Mouse (Mus musculus) liver, postnatal 0 days (tissue): ENCODE data around the gene Ccnd3. TPM values are rescaled to one million over a fixed set of nuclear protein-coding genes. Genes with fewer than 3 reads are reported as not detected.

Source experiments
- ATAC-seq: fragments of 200-750 bp; cut with Nextera tagmentation; 2 replicates; pipeline ENCODE4 v1.8.0; 2017; ENCODE audit warnings: mild to moderate bottlenecking, moderate library complexity
- DNase-seq: peaks from one replicate; pipeline ENCODE4 v3.0.0-alpha.2; 2016
- H3K27ac ChIP-seq: fragments of 300-500 bp; sonication (generic); 2 replicates; pipeline ENCODE4 v1.5.1; 2014; ENCODE audit warnings: antibody characterized with exemption, moderate library complexity, mild to moderate bottlenecking, low read depth
- H3K27me3 ChIP-seq: fragments of 300-500 bp; sonication (generic); 2 replicates; pipeline ENCODE4 v1.6.1; 2014; ENCODE audit warnings: low read length, control low read depth, mixed read lengths; ENCODE audit not compliant: insufficient read depth
- H3K36me3 ChIP-seq: fragments of 300-500 bp; sonication (generic); replicated peaks from 2 replicates; pipeline ENCODE4 v1.6.1; 2014; ENCODE audit warnings: mild to moderate bottlenecking, control low read depth, low read length, moderate library complexity, mixed read lengths; ENCODE audit not compliant: insufficient read depth
- H3K4me1 ChIP-seq: fragments of 300-500 bp; sonication (generic); 2 replicates; pipeline ENCODE4 v1.6.1; 2014; ENCODE audit warnings: antibody characterized with exemption, mild to moderate bottlenecking, control low read depth; ENCODE audit not compliant: insufficient read depth
- H3K4me2 ChIP-seq: fragments of 300-500 bp; sonication (generic); 2 replicates; pipeline ENCODE4 v1.6.1; 2014; ENCODE audit warnings: low read depth, mild to moderate bottlenecking, low read length, moderate library complexity, mixed read lengths
- H3K4me3 ChIP-seq: fragments of 300-500 bp; sonication (generic); 2 replicates; pipeline ENCODE4 v1.5.1; 2014; ENCODE audit warnings: low read depth, low read length
- H3K9ac ChIP-seq: fragments of 300-500 bp; sonication (generic); replicated peaks from 2 replicates; pipeline ENCODE4 v1.6.1; 2014; ENCODE audit warnings: mild to moderate bottlenecking, moderate library complexity
- H3K9me3 ChIP-seq: fragments of 300-500 bp; sonication (generic); 2 replicates; pipeline ENCODE4 v1.6.1; 2016; ENCODE audit warnings: mild to moderate bottlenecking, control low read depth, low read length, mixed read lengths
- CTCF ChIP-seq: sonication (generic); IDR thresholded peaks from 2 replicates; pipeline ENCODE4 v1.5.1; 2016; ENCODE audit warnings: antibody characterized with exemption, low read depth
- EP300 ChIP-seq: IDR thresholded peaks from 2 replicates; pipeline ENCODE4 v1.6.1; 2016; ENCODE audit warnings: antibody characterized with exemption, low read depth, mild to moderate bottlenecking
- WGBS: fragments of 180-500 bp; shearing (Covaris S2); extraction: QIAGEN DNeasy Blood & Tissue Kit; methylation state at CpG from one replicate; pipeline ENCODE4 v1.1.7; 2014; ENCODE audit not compliant: insufficient replicate concordance; 5-methylcytosine and 5-hydroxymethylcytosine counted together
- polyA plus RNA-seq: library from polyadenylated mRNA; unstranded; fragments of >200 nt; fragmentation: Nextera tagmentation; extraction: Ambion mirVana; gene quantifications from 2 replicates; pipeline ENCODE4 v1.2.1, GENCODE M21; 2015

Ccnd3 gene
- polyA plus RNA-seq, 1 experiment from 2014 or later = 249 TPM

GRCm38 (mm10) chr17:47578655-47579054 is 73.8 kb downstream of the Ccnd3 start:
- Histone ChIP-seq H3K9ac (no peak overlapping the region), H3K4me2 (no peak overlapping the region; the same call in 1 of the 2 replicates)

GRCm38 (mm10) chr17:47580962-47581361 is 76.1 kb downstream of the Ccnd3 start:
- H3K27me3 ChIP-seq = no peaks in the 10 kb centered on the region
- H3K4me1 ChIP-seq = peaks cover 6% of the 10 kb centered on the region
- H3K4me2 ChIP-seq = no peak overlapping the region
- peaks cover 13% of the 10 kb centered on the region for H3K36me3 ChIP-seq
- H3K9ac ChIP-seq = no peak overlapping the region
- TF ChIP-seq CTCF (no peak), EP300 (no peak)
- H3K4me3 ChIP-seq = no peak overlapping the region
- ATAC-seq = no peak
- DNase-seq = no peak
- WGBS = 92% methylated on average over 4 of the region's 4 CpGs
- no peak overlapping the region for H3K27ac ChIP-seq
- no peaks in the 10 kb centered on the region for H3K9me3 ChIP-seq

More at GRCm38 (mm10) chr17:47578655-47579054, 73.8 kb downstream of the Ccnd3 start:
- Histone ChIP-seq H3K4me1 (peaks cover 6% of the 10 kb centered on the region), H3K36me3 (peaks cover 13% of the 10 kb centered on the region), H3K27me3 (no peaks in the 10 kb centered on the region), H3K4me3 (no peak overlapping the region), H3K9me3 (no peaks in the 10 kb centered on the region), H3K27ac (0 out of 2 replicates have a peak overlapping the region, but pooled peaks have one; percentile 42)
- 66% methylated on average over 6 of the region's 6 CpGs for WGBS
- peak; percentile 96 for TF ChIP-seq EP300
- no peak for TF ChIP-seq CTCF
- ATAC-seq (peak; percentile 70), DNase-seq (no peak)

- 69% methylated on average over 8 of the region's 8 CpGs for WGBS
Measured at GRCm38 (mm10) chr17:47588517-47588916, 83.7 kb downstream of the Ccnd3 start.

GRCm38 (mm10) chr17:47591073-47591472 is 86.2 kb downstream of the Ccnd3 start:
- no peak overlapping the region for H3K9ac ChIP-seq
- H3K9me3 ChIP-seq = no peaks in the 10 kb centered on the region
- no peak overlapping the region for H3K4me2 ChIP-seq
- DNase-seq (no peak), ATAC-seq (no peak)
- 0 out of 2 replicates have a peak, but pooled peaks cover 8% of the 10 kb centered on the region for H3K36me3 ChIP-seq
- no peaks in the 10 kb centered on the region for H3K27me3 ChIP-seq
- 35% methylated on average over 3 of the region's 3 CpGs for WGBS
- no peak overlapping the region for H3K27ac ChIP-seq
- H3K4me3 ChIP-seq = no peak overlapping the region
- peaks cover 18% of the 10 kb centered on the region for H3K4me1 ChIP-seq
- TF ChIP-seq CTCF = no peak
- TF ChIP-seq EP300 = peak; percentile 39; the same call in 1 of the 2 replicates

More at GRCm38 (mm10) chr17:47588517-47588916, 83.7 kb downstream of the Ccnd3 start:
- H3K9ac ChIP-seq = no peak overlapping the region
- peak overlapping the region; percentile 77 for H3K27ac ChIP-seq
- H3K4me1 ChIP-seq = peaks cover 18% of the 10 kb centered on the region
- H3K4me2 ChIP-seq = no peak overlapping the region
- no peaks in the 10 kb centered on the region for H3K9me3 ChIP-seq
- TF ChIP-seq EP300 (peak; percentile 67), CTCF (no peak)
- no peak overlapping the region for H3K4me3 ChIP-seq
- 0 out of 2 replicates have a peak, but pooled peaks cover 6% of the 10 kb centered on the region for H3K36me3 ChIP-seq
- ATAC-seq = peak; percentile 66
- no peaks in the 10 kb centered on the region for H3K27me3 ChIP-seq
- peak; percentile 42 for DNase-seq

- peak; percentile 72 for TF ChIP-seq EP300
- TF ChIP-seq CTCF = no peak
- WGBS = under 1% methylated on average over 54 of the region's 63 CpGs
- peaks cover 37% of the 10 kb centered on the region for H3K4me1 ChIP-seq
Measured at GRCm38 (mm10) chr17:47593215-47593853, 88.5 kb downstream of the Ccnd3 start.

GRCm38 (mm10) chr17:47593854-47594182 is 89.0 kb downstream of the Ccnd3 start:
- Histone ChIP-seq H3K4me3 (peak overlapping the region; percentile 95), H3K4me1 (peaks cover 42% of the 10 kb centered on the region), H3K27ac (peak overlapping the region; percentile 93), H3K27me3 (no peaks in the 10 kb centered on the region), H3K9me3 (no peaks in the 10 kb centered on the region), H3K9ac (peak overlapping the region; percentile 86), H3K4me2 (peak overlapping the region; percentile 86), H3K36me3 (peaks cover 33% of the 10 kb centered on the region)
- TF ChIP-seq CTCF = no peak
- TF ChIP-seq EP300 = no peak
- no peak for ATAC-seq
- no peak for DNase-seq
- under 1% methylated on average over 13 of the region's 13 CpGs for WGBS

More at GRCm38 (mm10) chr17:47593215-47593853, 88.5 kb downstream of the Ccnd3 start:
- ATAC-seq = peak; percentile 78
- peak overlapping the region; percentile 95 for H3K4me3 ChIP-seq
- H3K27me3 ChIP-seq = no peaks in the 10 kb centered on the region
- H3K36me3 ChIP-seq = peaks cover 28% of the 10 kb centered on the region
- H3K9me3 ChIP-seq = no peaks in the 10 kb centered on the region
- H3K4me2 ChIP-seq = peak overlapping the region; percentile 86
- H3K27ac ChIP-seq = peak overlapping the region; percentile 93
- DNase-seq = peak; percentile 98
- peak overlapping the region; percentile 86 for H3K9ac ChIP-seq
